Mouse (Mus musculus) ES-E14 (cell line): ENCODE data around the gene Psmb7. TPM values are rescaled to one million over a fixed set of nuclear protein-coding genes. Genes with fewer than 3 reads are reported as not detected.
A peak's percentile ranks its signal among the peaks of the same experiment; 100 is the strongest.

Source experiments
- DNase-seq: peaks from one replicate; pipeline ENCODE4 v3.0.0-alpha.2; 2013; ENCODE audit warnings: low read depth, low spot score
- H3K27ac ChIP-seq: 2 replicates; pipeline ENCODE4 v1.5.1; 2012; ENCODE audit warnings: low read depth, mild to moderate bottlenecking, low read length, moderate library complexity, mixed read lengths; ENCODE audit not compliant: poor library complexity, insufficient read depth, severe bottlenecking
- H3K36me3 ChIP-seq: 2 replicates; pipeline ENCODE4 v1.6.1; 2012; ENCODE audit warnings: mild to moderate bottlenecking, low read length, moderate library complexity, mixed read lengths; ENCODE audit not compliant: control insufficient read depth, poor library complexity, insufficient read depth, severe bottlenecking
- H3K4me1 ChIP-seq, 2 experiments: fragments of 150-350 bp in 1 of 2; sonication (generic) in 1 of 2; 2 replicates each; pipeline ENCODE4 v1.6.1; 2012; ENCODE audit warnings: low read length in 2 of 2, mild to moderate bottlenecking in 1 of 2, mixed read lengths in 1 of 2; ENCODE audit not compliant: control insufficient read depth in 2 of 2, insufficient read depth in 2 of 2, poor library complexity in 1 of 2
- H3K4me3 ChIP-seq, 2 experiments: fragments of 150-350 bp in 1 of 2; sonication (generic) in 1 of 2; 2 replicates each; pipeline ENCODE4 v1.5.1; 2012; ENCODE audit warnings: low read length in 2 of 2, low read depth in 1 of 2, mild to moderate bottlenecking in 1 of 2, mixed read lengths in 1 of 2; ENCODE audit not compliant: insufficient read depth in 1 of 2, poor library complexity in 1 of 2, severe bottlenecking in 1 of 2
- H3K9ac ChIP-seq: 2 replicates; pipeline ENCODE4 v1.6.1; 2012; ENCODE audit warnings: low read depth, mild to moderate bottlenecking, low read length, mixed read lengths; ENCODE audit not compliant: poor library complexity, insufficient read depth, severe bottlenecking
- H3K9me3 ChIP-seq: fragments of 150-350 bp; sonication (generic); 2 replicates; pipeline ENCODE4 v1.6.1; 2012; ENCODE audit warnings: low read depth, mild to moderate bottlenecking, low read length; ENCODE audit not compliant: control insufficient read depth, insufficient read depth
- CHD2 ChIP-seq: IDR thresholded peaks from 2 replicates; pipeline ENCODE4 v1.6.1; 2014; ENCODE audit warnings: mild to moderate bottlenecking, low read depth, low read length, inconsistent platforms
- HCFC1 ChIP-seq: IDR thresholded peaks from 2 replicates; pipeline ENCODE4 v1.6.1; 2012; ENCODE audit warnings: low read length, inconsistent platforms, borderline replicate concordance; ENCODE audit not compliant: insufficient read depth
- MAFK ChIP-seq: IDR thresholded peaks from 2 replicates; pipeline ENCODE4 v1.6.1; 2014; ENCODE audit warnings: mild to moderate bottlenecking, low read depth, low read length, inconsistent platforms; ENCODE audit not compliant: insufficient read depth
- ZC3H11A ChIP-seq: IDR thresholded peaks from 2 replicates; pipeline ENCODE4 v1.6.1; 2012; ENCODE audit warnings: low read depth, mild to moderate bottlenecking, inconsistent platforms, low read length, borderline replicate concordance
- ZNF384 ChIP-seq: IDR thresholded peaks from 2 replicates; pipeline ENCODE4 v1.6.1; 2012; ENCODE audit warnings: low read depth, low read length, inconsistent platforms
- in situ Hi-C, 2 experiments: fragments of 600-800 bp; cut with MboI; formaldehyde crosslinking; loops; one replicate each; pipeline ENCODE4 v1.15.1; 2025; ENCODE audit warnings: low sequenced_read_pairs in 2 of 2, inconsistent platforms in 1 of 2; ENCODE audit not compliant: unreplicated experiment in 2 of 2
- total RNA-seq: library from RNA; depleted of rRNA; stranded (reverse); fragments of 300-350 nt; gene quantifications from 2 replicates; pipeline ENCODE4 v1.2.3, GENCODE M21; 2012

Psmb7 gene
- total RNA-seq, 1 experiment: 382 TPM

DNA sequence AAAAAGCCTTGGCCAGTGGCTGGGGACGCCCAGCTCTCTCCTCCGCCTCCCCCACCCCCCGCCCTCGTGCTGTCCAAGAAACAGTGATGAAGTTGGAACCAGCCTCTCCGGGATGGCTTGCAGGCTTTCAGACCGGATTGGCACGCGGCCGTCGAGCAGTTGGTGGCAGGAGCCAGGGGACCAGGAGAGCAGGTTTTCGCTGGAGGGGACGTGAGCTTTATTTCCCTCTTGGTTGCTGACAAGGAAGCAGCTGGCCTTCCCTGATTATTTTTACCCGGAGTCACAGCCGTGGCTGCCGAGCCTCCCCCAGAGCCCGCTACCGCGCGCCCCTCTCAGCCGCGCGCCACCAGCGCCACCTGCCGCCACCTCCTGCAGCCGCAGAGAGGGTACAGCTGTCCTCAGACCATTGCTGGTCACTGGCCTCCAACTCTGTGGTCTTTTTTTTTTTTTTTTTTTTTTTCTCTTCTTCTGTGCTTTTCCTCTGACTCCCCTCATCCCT lies 14.5 kb upstream of the Psmb7 start:
- Histone ChIP-seq H3K4me3 (peak overlapping the region; percentile 68 to 80), H3K36me3 (no peaks in the 10 kb centered on the region), H3K9me3 (no peaks in the 10 kb centered on the region), H3K4me1 (no peaks in the 10 kb centered on the region), H3K9ac (peak overlapping the region; percentile 79), H3K27ac (no peak overlapping the region)
- TF ChIP-seq ZC3H11A (peak; percentile 76), ZNF384 (peak; percentile 70), CHD2 (no peak), MAFK (no peak), HCFC1 (no peak)
- in situ Hi-C loops: no loop called here
- no peak for DNase-seq

DNA sequence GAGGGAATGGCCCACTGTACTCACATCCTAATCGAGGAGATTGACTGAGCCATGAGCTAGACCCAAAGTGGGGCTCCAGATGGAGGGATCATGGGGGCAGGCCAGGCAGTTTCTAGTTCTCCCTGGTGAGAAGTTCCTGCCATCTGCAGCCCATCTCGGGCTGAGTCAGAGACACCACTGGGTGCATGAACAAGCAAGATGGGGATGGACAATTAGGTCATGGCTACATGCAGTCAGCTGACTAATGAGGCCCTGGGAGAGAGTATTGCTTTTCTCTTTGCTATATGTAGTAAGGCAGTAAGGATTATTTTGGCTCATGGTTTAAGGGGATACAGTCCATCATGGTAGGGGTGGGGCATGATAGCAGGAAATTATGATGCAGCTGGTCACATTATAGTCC lies 9.8 kb upstream of the Psmb7 start:
- Histone ChIP-seq H3K4me3 (no peak overlapping the region), H3K9ac (no peak overlapping the region), H3K36me3 (no peaks in the 10 kb centered on the region), H3K4me1 (no peaks in the 10 kb centered on the region), H3K9me3 (no peaks in the 10 kb centered on the region), H3K27ac (no peak overlapping the region)
- TF ChIP-seq HCFC1: no peak
- TF ChIP-seq ZNF384: no peak
- in situ Hi-C loops: no loop called here
- DNase-seq: no peak

DNA sequence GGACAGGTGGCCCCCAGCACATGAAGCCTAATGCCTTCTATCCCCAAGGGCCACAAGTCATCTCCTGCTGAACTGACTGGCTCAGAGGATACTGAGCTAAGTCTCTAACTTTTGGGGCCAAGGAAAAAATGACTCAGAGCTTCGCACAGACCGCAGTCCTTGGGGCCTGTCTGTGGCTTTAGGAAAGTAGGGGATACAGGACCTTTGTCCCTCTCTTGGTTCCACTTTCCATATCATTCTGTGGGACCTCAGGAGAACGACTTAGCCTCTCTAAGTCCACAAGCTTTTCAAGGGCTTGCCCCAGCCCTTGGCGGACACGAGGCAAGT lies 9.4 kb upstream of the Psmb7 start:
- Histone ChIP-seq H3K9me3 (no peaks in the 10 kb centered on the region), H3K27ac (no peak overlapping the region), H3K4me3 (no peak overlapping the region), H3K9ac (no peak overlapping the region), H3K36me3 (no peaks in the 10 kb centered on the region), H3K4me1 (no peaks in the 10 kb centered on the region)
- in situ Hi-C loops: no loop called here
- no peak for DNase-seq
- no peak for TF ChIP-seq CHD2
- no peak for TF ChIP-seq HCFC1
- TF ChIP-seq ZNF384: no peak
- no peak for TF ChIP-seq MAFK
- no peak for TF ChIP-seq ZC3H11A

DNA sequence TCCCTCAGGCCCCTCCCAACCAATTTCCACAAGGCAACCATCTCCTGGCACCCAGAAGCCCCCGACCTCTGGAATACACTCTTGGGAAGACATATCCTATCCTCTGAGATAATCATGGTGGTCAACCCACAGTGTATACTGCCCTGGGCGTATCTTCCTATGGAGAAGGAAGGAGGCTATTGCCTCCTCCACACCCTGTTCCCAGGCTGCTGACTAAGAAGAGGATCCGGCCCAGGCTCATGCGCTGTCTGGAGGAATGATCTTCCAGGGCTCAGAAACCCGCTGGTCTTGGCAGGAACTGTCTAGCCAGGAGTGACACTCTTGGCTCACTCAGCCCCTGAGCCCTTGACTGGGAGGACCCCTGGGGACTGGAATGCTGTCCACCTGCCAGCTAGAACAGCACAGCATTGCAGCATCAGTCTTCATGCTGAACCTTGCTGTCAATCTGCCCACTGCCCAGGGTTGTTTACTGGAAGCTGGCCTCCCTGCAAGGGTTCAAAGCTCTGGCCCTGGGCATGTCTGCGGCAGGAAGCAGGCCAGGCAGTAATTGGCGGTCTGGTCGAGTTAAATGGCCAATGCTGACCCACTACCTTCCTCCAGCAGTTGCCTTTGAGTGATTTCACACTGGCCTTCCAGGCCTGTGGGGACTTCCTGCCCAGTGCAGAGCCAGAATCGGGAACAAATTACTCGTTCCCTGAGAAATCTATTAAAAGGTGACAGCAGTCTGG lies 8.8 kb upstream of the Psmb7 start:
- no peak overlapping the region for H3K9ac ChIP-seq
- H3K4me1 ChIP-seq: no peaks in the 10 kb centered on the region
- in situ Hi-C loops: no loop called here
- H3K36me3 ChIP-seq: no peaks in the 10 kb centered on the region
- TF ChIP-seq ZC3H11A: no peak
- no peak for TF ChIP-seq CHD2
- no peak for TF ChIP-seq ZNF384
- no peak for TF ChIP-seq MAFK
- no peak for TF ChIP-seq HCFC1
- no peak for DNase-seq
- no peak overlapping the region for H3K4me3 ChIP-seq
- no peaks in the 10 kb centered on the region for H3K9me3 ChIP-seq
- H3K27ac ChIP-seq: no peak overlapping the region

DNA sequence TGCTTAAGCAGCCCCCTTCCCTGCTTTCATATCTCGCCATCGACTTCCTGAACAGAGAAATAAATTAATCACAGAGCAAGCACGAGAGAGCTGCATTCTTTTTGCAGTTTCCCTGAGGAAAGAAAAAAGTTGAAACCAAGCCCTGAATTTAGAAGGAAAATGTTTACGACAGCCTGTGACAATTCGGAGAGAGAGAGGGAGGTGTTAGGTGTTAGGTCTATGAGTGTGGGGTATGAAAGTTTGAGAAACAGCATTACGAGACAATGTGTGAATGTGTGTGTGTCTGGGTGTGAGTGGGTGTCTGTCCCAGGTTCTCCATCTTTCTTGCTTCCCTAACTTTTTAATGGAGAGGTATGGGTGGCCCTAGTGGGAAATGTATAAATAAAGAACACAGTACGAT lies 8.2 kb upstream of the Psmb7 start:
- Histone ChIP-seq H3K36me3 (no peaks in the 10 kb centered on the region), H3K27ac (no peak overlapping the region), H3K4me1 (no peaks in the 10 kb centered on the region), H3K9ac (no peak overlapping the region), H3K4me3 (no peak overlapping the region), H3K9me3 (no peaks in the 10 kb centered on the region)
- in situ Hi-C loops: no loop called here
- TF ChIP-seq ZC3H11A: no peak
- TF ChIP-seq MAFK: no peak
- no peak for TF ChIP-seq ZNF384
- no peak for TF ChIP-seq CHD2
- no peak for TF ChIP-seq HCFC1
- no peak for DNase-seq
